Mouse (Mus musculus): ENCODE results near the gene Jsrp1.
A peak's percentile ranks its signal among the peaks of the same experiment; 100 is the strongest.

Jsrp1 gene

DNA sequence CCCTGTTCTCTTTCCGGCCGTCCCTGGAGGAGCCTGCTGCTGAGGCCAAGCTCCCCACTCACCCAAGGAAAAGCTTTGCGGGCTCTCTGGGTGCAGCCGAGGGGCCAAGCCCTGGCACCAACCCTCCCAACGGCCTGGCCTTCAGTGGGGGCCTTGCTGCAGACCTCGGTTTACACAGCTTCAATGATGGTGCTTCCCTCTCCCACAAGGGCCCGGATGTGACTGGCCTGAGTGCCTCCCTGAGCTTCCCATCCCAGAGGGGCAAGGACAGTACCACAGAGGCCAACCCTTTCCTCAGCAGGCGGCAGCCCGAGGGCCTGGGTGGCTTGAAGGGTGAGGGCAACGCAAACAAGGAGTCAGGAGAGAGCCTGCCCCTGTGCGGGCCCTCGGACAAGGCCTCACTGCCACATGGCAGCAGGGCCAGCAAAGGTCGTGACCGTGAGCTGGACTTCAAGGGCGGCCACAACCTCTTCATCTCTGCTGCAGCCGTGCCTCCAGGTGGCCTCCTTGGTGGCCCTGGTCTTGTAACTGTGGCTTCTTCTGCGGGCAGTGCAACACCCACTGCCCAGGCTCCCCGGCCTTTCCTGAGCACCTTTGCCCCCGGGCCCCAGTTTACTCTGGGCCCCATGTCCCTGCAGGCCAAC is 22.4 kb downstream of the Jsrp1 start:
- no peak for DNase-seq

DNA sequence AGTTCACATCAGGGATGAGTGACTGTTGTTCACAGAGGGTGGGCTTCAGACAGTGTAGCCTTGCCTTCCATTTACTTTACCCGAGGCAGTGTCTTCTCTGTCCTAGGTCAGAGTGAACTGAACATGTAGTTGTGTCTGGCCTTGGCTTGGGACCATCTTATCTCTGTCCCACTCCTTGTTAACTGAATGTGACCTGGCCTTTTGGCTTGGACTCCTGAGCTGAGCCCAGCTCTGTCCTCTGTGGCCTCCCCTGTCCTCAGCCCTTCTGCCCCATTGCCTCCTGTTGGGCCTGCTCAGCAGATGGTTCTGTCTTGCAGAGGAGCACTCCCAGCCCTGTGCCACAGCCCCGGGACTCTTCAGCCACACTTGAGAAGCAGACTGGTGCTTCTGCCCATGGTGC is 25.8 kb downstream of the Jsrp1 start:
- DNase-seq, result no peak

DNA sequence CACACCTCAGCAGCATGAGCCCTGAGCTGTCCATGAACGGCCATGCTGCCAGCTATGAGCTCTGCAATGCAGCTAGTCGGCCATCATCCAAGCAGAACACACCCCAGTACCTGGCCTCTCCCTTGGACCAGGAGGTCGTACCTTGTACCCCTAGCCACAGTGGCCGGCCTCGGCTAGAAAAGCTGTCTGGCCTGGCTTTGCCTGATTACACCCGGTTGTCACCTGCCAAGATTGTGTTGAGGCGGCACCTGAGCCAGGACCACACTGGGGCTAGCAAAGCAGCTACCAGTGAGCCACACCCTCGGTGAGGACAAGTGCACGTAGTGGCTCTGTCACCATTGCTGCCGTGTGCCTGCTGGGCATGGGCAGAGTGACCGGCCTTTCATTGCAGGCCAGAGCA is 27.3 kb downstream of the Jsrp1 start:
- DNase-seq, result no peak

DNA sequence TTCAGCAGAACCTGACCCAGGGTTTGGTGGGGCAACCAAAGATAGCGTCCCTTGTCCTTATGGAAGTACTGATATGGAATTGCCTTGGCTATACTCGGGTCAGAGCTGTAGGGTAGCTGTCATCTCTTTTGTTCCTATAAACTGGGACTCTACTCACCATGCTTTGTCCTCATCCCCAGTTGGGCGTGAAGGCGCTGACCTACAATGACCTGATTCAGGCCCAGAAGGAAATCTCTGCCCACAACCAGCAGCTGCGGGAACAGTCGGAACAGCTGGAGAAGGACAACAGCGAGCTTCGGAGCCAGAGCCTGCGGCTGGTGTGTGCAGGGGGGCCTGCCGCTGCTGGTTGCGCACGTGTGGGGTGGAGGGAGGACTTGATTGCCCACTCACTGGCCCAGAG is 28.4 kb downstream of the Jsrp1 start:
- DNase-seq, result no peak

DNA sequence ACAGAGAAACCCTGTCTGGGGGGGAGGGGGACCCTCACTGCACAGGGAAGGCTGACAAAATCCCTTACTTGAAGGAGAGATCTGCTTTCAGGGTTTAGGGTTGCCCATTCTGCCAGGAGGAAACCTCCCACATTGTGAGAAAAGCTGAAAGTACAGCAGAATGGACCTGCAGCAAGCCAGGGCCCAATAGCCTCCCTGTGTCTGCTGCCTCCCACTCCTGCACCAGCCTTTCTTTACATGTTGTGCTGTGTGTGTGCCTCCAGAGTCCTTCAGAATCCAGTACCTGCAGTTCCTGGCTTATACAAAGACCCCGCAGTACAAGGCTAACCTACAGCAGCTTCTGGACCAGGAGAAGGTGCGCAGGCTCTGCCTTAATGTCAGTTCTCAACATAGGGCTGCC is 29.0 kb downstream of the Jsrp1 start:
- no peak for DNase-seq

DNA sequence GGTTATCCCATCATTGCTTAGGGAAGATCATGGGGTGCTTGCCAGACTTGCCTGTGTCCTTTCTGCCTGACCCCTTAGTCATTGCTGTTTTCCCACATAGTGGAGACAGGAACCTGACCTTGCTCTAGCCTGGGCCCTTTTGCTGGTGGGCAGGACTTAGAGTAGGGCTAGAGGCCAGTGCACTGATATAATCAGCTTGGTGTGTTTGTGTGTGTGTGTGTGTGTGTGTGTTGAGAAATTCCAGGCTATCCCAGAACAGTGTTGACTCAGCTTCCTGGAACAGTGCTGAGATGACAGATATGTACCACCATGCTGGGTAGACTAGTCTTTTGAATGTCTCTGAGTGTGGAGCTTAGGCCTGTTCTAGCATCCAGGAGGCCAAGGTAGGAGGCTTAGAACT is 33.7 kb downstream of the Jsrp1 start:
- DNase-seq, result no peak

DNA sequence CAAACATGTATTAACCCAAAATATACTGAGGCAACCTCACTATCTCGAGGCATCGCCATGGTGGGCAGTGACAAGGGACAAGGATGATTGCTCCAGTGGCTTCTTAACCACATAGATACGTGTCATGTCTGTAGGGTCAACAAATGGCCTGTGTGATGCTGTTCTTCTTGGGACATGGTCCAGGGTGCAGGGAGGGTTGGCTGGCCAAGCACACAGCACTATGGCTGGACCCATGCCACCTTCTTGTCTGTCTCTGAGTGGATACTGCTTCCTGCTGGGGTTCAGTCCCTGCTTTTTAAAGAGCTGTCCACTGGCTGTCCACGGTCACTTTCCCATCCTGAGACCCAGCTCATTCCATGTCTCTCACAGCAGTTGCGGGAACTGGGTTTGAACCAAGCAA is 36.2 kb downstream of the Jsrp1 start:
- DNase-seq, result no peak

DNA sequence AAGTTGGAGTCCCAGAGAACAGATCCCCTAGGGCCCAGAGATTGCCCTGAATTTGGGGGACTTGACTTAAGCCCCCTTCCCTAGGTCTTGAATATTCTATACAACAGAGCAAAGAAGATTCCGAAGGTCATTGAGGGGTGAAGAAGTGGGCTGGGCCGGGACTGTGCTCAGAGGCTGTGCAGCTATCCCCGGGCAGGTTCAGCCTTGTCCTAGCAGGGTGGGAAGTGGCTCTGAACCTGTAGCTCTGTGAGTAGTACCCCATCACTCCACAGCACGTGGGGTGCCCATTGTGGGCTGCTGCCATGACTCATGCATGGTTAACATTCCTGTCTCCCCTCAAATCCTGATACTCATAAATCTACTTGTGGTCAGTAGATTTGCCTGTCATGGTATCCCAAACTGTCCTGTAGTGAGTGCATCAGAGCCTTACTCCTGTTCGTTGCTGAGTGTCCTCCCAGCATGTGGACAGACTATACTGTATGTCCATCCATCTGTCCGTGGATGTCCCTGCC is 36.9 kb downstream of the Jsrp1 start:
- DNase-seq, result no peak

DNA sequence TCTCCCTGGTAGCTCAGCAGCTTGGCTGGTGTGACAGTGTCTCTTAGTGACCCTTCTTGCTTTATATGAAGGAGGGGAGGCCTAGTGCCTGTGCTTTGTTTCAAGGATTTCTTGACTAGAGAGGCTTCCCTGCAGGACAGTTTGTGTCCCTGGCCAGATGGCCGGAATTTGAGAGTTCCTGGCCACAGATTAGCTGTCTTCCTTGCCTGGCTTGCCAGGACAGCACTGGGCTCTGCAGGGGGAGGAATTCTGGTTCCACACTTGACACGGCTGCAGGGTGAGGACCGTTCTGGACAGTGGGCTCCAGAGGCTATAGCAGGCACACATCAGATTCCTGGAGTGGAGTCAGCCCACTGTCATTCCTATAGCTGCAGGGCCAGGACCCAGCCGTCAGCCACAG is 37.6 kb downstream of the Jsrp1 start:
- no peak for DNase-seq

DNA sequence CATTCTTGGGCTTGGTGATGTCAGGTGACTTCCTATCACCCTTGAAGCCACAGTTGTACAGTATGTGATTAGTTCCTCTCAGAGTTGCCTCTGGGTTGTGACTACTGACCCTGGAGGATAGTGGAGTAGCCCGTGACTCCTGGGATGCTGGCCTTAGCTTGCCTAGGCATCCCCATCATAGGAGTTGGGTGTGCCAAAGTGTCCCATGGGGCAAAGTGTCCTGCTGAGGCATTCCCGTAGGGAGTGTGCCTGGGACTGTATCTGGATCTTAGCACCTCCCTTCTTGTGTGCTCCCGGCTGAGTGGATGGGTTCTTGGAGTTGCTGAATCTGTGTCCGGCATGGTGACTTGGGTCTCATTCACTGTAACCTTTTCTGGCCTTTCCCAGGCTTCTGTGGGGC is 38.3 kb downstream of the Jsrp1 start:
- no peak for DNase-seq

DNA sequence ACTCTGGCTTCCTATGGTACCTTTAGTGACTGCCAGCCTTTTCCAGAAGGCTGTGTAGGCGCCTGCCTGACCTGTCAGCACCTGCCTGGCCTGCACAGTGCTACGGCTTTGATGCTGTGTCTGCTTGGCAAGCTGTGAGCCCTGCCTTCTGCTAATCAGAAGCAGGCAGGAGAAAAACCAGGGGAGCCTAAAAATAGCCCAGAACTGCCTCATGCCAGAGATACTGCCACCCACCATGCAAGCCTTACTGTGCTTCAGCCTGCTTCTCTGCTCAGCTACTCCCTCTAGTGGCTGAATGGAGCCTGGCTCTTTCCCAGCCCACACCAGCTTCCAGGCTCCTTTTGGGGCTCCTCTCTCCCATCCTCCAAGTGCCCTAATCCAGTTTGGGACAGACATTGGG is 38.7 kb downstream of the Jsrp1 start:
- peak; percentile 86 for DNase-seq

DNA sequence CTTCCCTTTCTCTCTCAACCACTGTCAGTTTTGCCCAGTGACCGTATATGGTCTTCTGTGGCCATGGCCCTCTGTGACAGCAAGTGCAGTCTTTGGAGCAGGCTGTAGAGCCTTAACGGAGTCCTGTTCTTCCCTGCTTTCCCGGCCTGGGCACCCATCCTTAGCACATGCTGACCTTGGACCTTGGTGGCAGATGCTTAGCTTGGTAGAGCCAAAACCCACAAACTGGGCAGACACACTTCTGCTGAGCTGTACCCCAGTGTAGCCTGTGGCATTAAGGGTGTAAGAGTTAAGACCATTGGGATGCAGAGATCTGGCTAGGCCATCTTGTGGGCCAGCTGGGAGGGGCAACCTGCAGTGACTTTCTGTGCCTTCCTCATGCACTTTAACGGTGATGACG is 39.5 kb downstream of the Jsrp1 start:
- DNase-seq, result no peak

DNA sequence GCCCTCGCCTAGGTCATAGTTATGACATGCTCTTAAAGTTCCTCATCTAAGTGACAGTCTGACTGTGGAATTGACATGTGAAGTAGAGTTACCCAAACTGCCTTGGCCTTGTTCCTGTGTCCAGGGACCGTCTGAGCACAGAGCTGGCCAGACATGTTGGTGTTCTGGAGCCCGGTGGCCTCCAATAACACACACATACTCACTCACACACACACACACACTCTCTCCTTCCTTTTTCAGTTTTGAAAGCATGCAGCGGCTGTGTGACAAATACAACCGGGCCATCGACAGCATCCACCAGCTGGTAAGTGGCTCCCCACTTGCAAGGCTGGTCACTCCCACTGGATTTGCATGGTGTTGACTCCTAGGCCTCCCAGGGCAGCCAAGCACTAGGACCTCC is 44.9 kb downstream of the Jsrp1 start:
- no peak for DNase-seq

DNA sequence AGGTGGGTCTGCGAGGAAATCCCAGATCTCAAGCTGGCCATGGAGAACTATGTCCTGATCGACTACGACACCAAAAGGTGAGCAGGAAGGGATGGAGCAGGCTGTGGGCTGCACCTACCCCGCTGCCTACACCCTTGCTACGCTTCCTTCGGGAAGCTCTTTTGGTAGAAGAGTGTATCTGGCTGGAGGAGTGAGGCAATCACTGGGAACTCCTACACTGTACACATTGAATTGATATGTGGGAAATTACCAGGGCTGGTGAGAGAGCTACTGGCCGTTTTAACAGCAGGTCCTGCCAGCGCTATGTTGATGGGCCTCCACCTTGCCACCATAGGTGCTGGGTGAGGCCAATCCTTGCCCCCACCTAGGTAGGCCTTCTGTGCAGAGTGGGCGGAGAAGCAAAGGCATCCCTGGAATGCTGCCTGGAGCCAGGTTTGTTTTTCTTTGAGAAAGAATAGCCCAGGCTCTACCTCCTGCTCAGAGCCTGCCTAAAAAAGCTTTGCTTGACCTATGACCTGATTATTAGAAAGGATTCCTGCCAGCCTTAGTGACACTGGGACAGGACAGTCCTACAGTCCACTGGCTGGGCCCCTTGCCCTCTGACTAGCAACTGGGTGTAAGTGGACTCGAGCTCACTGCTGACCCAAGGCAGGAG is 47.0 kb downstream of the Jsrp1 start:
- no peak for DNase-seq

DNA sequence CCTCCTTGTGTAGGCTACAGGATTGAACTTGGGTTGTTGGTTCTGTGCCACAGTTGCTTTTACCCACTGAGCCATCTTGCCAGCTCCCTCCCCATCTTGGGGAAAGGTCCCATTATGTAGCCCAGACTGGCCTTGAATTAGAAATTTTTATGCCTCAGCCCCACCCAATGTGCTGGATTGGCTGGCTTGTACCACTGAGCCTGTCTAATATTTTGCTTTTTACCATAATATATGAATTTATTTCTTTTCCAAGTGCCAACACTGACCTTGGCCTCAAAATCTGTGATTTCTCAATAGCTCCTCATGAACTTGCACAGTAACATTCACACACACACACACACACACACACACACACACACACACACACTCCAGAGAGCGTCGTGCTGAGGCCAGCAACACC is 47.6 kb downstream of the Jsrp1 start:
- DNase-seq, result no peak

DNA sequence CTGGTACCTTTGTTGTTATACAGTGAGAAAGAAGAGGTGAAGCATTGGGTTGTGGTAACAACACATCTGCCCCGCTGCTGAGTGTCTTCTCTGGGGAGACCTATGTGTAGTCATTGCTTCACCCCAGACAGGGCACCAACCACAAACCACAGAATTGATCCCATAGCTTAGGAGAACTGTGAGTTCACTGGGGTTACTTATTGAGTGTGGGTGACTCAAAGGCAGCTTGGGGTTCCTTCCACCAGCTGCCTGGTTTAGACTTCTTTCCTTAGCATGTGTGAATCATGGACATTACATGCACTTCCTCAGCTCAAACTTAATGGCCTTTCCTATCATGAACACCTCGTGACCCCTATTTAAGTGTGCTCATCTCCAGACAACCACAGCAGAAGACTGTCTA is 49.8 kb downstream of the Jsrp1 start:
- DNase-seq, result no peak

DNA sequence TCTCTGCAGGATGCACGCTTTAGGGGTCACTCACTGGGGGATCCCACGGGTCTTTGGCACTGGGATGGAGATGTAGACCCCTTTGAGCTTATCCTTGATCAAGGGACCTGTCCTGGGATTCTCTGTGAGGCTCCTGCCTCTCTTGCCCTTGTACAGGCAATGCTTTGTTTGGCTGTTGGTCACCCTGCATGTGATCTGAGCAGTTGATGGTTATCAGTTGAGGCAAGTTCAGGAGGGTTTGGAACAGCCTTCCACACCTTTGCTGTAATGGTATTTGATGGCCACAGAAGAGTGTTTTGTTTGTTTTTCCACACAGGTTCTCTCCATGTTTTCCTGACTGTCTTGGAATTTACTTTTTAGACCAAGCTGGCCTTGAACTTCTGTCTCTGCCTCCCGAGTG is 51.5 kb downstream of the Jsrp1 start:
- DNase-seq, result no peak

DNA sequence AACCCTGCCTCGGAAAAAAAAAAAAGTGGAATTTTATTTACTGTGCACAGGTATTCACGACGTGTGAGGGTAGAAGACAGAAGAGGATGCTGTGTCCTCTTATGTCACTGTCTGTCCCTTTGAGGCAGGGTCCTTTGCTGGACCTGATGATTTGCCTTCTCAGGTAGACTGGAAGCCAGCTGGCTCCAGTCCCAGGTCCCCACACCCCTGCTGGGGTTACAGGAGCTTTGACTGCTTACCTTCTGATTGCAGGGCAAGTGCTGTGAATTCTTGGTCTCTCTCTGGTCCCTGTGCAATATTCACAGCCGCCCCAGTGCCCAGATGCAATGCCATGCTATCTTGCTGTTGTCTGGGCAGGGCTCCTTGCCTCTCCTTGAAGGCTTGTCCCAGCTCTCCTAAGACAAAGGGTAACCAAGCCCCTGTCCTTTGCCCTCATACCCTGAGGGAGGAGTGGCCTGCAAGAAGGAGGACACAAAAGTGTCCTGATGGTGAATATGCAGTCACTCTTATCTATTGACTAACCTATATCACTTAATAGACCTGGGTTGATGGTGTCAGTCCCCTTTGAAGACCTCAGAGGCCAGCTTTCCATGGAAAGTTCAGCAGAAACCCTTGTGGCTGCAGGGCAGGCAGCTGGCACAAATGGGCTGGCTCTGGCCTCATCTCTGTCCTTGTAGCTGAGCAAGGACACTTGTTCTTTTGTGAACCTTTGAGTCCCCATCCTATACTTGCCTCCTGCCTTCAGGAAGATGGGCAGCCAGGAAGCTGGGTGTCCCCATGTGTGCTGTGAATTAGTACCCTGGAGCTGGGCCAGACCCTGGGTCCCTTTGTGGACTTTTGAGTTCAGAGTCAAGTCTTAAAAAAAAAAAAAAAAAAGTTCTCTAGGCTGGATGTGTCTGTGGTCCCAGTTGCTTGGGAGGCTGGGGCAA is 52.4 kb downstream of the Jsrp1 start:
- no peak for DNase-seq

DNA sequence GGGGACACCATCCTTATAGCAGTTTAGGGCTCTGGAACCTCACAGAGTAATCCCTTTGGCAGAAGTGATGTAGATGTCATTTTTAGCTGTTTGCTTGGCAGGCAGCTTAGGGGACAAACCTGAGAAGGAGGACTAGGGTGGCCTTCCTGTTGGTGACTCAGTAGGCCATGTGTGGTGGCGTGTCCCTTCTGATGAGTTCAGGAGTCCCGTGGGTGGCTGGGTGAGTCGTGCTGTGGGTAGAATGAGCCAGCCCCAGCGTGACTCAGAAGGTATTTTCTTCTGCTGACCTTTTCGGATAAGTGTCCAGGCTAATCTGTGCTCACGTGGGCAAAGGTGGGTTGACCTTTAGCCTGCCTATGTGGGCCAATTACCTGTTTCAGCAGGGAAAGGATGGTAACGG is 54.6 kb downstream of the Jsrp1 start:
- no peak for DNase-seq

Measured in right cerebral cortex, postnatal 25 days (tissue).